Mouse (Mus musculus) intestine, embryonic 14.5 days (tissue): ENCODE data around the gene Tenm2. TPM values are rescaled to one million over a fixed set of nuclear protein-coding genes. Genes with fewer than 3 reads are reported as not detected.

Source experiments
- ATAC-seq: fragments of 200-750 bp; cut with Nextera tagmentation; replicated peaks from 2 replicates; pipeline ENCODE4 v1.8.0; 2017; ENCODE audit warnings: low read depth, moderate number of reproducible peaks, moderate TSS enrichment, moderate library complexity; ENCODE audit not compliant: low FRiP score, low TSS enrichment
- DNase-seq: peaks from one replicate; pipeline ENCODE4 v3.0.0-alpha.2; 2018; ENCODE audit warnings: low spot score
- H3K27ac ChIP-seq: fragments of 300-500 bp; sonication (generic); 2 replicates; pipeline ENCODE4 v1.5.1; 2014; ENCODE audit warnings: low read depth, mild to moderate bottlenecking, control low read depth
- H3K27me3 ChIP-seq: fragments of 300-500 bp; sonication (generic); replicated peaks from 2 replicates; pipeline ENCODE4 v1.6.1; 2014; ENCODE audit warnings: low read length, control low read depth; ENCODE audit not compliant: control insufficient read depth, insufficient read depth
- H3K36me3 ChIP-seq: fragments of 300-500 bp; sonication (generic); 2 replicates; pipeline ENCODE4 v1.6.1; 2014; ENCODE audit warnings: low read length, control low read depth; ENCODE audit not compliant: control insufficient read depth, insufficient read depth
- H3K4me1 ChIP-seq: fragments of 300-500 bp; sonication (generic); replicated peaks from 2 replicates; pipeline ENCODE4 v1.6.1; 2014; ENCODE audit warnings: low read length, control low read depth, mixed read lengths; ENCODE audit not compliant: control insufficient read depth, insufficient read depth
- H3K4me2 ChIP-seq: fragments of 300-500 bp; sonication (generic); 2 replicates; pipeline ENCODE4 v1.6.1; 2014; ENCODE audit warnings: low read length
- H3K4me3 ChIP-seq: fragments of 300-500 bp; sonication (generic); 2 replicates; pipeline ENCODE4 v1.5.1; 2014; ENCODE audit warnings: low read depth, low read length, control low read depth, mixed read lengths
- H3K9ac ChIP-seq: fragments of 300-500 bp; sonication (generic); 2 replicates; pipeline ENCODE4 v1.6.1; 2014; ENCODE audit warnings: mild to moderate bottlenecking, low read length
- H3K9me3 ChIP-seq: fragments of 300-500 bp; sonication (generic); 2 replicates; pipeline ENCODE4 v1.6.1; 2016; ENCODE audit warnings: low read length, control low read depth; ENCODE audit not compliant: control insufficient read depth
- WGBS: fragments of 180-500 bp; shearing (Covaris S2); extraction: QIAGEN DNeasy Blood & Tissue Kit; methylation state at CpG from one replicate; pipeline ENCODE4 v1.1.7; 2014; 5-methylcytosine and 5-hydroxymethylcytosine counted together
- polyA plus RNA-seq: library from polyadenylated mRNA; unstranded; fragments of >200 nt; fragmentation: Nextera tagmentation; extraction: Ambion mirVana; gene quantifications from 2 replicates; pipeline ENCODE4 v1.2.1, GENCODE M21; 2014

The Tenm2 gene
- polyA plus RNA-seq, 1 experiment from 2014 or later = 2.8 TPM

DNA sequence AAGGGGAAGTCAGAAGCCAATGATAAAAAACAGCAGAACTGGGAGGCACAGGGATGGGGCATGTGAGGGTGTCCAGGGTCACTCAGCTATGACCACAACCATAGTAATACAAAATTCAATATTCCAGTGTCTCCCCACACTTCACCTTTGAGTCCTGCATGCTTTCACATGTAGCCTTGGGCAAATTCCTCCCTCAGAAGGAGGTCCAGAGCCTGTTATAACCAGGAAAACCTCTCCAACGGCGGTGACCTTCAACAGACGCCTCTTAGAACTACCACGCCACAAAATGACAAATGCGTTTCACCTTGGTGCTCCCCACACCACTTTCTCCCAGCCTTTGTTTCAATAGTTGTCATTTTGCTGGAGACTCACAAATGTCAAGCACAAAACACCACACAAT lies 851.1 kb downstream of the Tenm2 start:
- H3K4me2 ChIP-seq = no peak overlapping the region
- H3K9me3 ChIP-seq = no peaks in the 10 kb centered on the region
- 81% methylated on average over 5 of the region's 5 CpGs for WGBS
- H3K27me3 ChIP-seq = no peaks in the 10 kb centered on the region
- H3K9ac ChIP-seq = no peak overlapping the region
- H3K4me3 ChIP-seq = no peak overlapping the region
- DNase-seq (no peak), ATAC-seq (no peak)
- no peaks in the 10 kb centered on the region for H3K36me3 ChIP-seq
- H3K27ac ChIP-seq = no peak overlapping the region
- H3K4me1 ChIP-seq = peaks cover 3% of the 10 kb centered on the region; the same call in 1 of the 2 replicates

DNA sequence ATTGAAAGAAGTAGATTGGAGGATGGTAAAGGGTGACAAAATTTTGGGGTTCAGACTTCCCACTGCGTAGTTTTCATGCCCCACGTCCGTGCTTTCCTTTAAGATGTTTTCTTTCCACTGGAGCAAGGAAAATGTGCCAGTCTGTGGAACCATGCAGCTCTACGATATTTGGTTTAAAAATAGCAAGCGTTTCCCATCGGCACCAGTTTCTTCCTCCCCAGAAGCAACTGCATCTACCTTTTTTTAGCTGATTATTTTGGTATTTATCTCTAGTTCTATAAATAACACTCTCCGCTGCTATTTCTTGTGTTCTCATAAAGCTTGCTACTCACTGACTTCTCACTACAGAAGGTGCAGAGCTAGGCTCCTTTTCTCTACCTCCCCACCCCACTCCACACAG lies 864.0 kb downstream of the Tenm2 start:
- H3K4me1 ChIP-seq = no peaks in the 10 kb centered on the region
- H3K4me2 ChIP-seq = no peak overlapping the region
- DNase-seq (no peak), ATAC-seq (no peak)
- no peak overlapping the region for H3K4me3 ChIP-seq
- H3K36me3 ChIP-seq = no peaks in the 10 kb centered on the region
- H3K9me3 ChIP-seq = no peaks in the 10 kb centered on the region
- no peak overlapping the region for H3K27ac ChIP-seq
- no peak overlapping the region for H3K9ac ChIP-seq
- H3K27me3 ChIP-seq = no peaks in the 10 kb centered on the region
- WGBS = 91% methylated on average over 7 of the region's 7 CpGs

- Histone ChIP-seq H3K9ac (no peak overlapping the region), H3K4me2 (no peak overlapping the region), H3K27me3 (no peaks in the 10 kb centered on the region), H3K27ac (no peak overlapping the region), H3K4me3 (no peak overlapping the region), H3K9me3 (no peaks in the 10 kb centered on the region), H3K4me1 (no peaks in the 10 kb centered on the region), H3K36me3 (no peaks in the 10 kb centered on the region)
- DNase-seq (no peak), ATAC-seq (no peak)
- WGBS = 94% methylated on average over 5 of the region's 5 CpGs
Observed at GRCm38 (mm10) chr11:36365067-36365466, 870.7 kb downstream of the Tenm2 start.

DNA sequence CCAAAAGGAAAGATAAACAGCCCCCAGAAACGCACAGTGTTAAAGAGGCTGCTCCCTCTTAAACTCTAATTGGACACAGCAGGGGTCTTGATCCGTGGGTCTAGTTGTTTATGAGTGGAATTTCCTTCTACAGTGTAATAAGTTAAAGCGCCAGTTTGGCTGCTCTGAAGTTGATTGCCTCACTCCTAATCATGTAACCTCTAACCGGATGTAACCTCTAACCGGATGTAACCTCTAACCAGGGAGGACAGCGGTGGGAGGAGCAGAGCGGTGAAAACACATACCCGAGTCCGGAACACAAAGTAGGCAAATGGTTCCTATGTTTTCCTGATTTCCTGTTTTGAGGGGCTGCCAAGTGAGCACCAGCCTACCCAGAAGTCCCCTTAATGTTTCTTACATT lies 871.3 kb downstream of the Tenm2 start:
- Histone ChIP-seq H3K36me3 (no peaks in the 10 kb centered on the region), H3K4me3 (no peak overlapping the region), H3K27me3 (no peaks in the 10 kb centered on the region), H3K4me1 (no peaks in the 10 kb centered on the region), H3K27ac (no peak overlapping the region), H3K9me3 (no peaks in the 10 kb centered on the region), H3K9ac (no peak overlapping the region), H3K4me2 (no peak overlapping the region)
- DNase-seq (no peak), ATAC-seq (no peak)
- 62% methylated on average over 9 of the region's 9 CpGs for WGBS

DNA sequence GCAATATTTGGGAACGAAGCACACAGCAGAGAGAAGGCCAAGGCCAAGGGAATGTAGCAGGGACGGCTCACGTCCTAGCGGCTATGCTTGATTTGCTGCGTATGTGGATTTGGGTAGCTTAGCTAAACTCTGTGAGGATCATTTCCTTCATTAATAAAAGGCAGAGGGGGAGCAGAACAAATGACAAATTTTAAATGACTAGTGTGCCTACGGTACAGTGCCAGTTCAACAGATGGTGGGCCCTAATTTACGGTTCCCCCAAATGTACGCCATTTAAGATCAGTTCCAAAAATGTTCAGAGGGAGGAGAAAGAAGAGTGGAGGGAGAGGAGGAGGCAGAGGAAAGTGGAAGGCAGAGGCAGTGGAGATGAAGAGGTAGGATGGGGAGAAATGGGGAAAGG lies 873.2 kb downstream of the Tenm2 start:
- 90% methylated on average over 8 of the region's 8 CpGs for WGBS
- H3K27me3 ChIP-seq = no peaks in the 10 kb centered on the region
- DNase-seq = no peak
- no peaks in the 10 kb centered on the region for H3K36me3 ChIP-seq
- H3K4me2 ChIP-seq = no peak overlapping the region
- H3K4me1 ChIP-seq = no peaks in the 10 kb centered on the region
- no peaks in the 10 kb centered on the region for H3K9me3 ChIP-seq
- no peak overlapping the region for H3K9ac ChIP-seq
- H3K27ac ChIP-seq = no peak overlapping the region
- H3K4me3 ChIP-seq = no peak overlapping the region
- ATAC-seq = no peak

DNA sequence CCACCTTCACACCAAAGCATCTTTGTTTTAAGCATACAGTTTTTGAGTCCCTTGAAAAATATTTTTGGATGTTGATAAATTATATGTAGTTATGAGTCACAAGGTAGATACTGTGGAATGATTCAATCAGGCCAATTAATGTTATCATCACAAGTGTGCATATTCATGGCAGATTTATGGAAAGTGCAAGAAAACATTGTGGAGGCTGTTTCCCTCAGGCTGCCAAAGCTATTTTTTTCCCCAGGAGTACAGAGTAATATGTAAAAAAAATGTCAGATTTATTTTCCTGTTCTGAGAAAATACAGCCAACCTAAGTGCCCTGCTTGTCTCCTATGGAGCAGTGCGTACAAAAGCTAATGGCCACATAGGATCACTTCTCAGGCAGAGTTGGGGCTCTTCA lies 882.5 kb downstream of the Tenm2 start:
- Histone ChIP-seq H3K4me3 (no peak overlapping the region), H3K9ac (no peak overlapping the region), H3K27me3 (no peaks in the 10 kb centered on the region), H3K27ac (no peak overlapping the region), H3K9me3 (no peaks in the 10 kb centered on the region), H3K4me2 (no peak overlapping the region), H3K4me1 (0 out of 2 replicates have a peak, but pooled peaks cover 4% of the 10 kb centered on the region), H3K36me3 (no peaks in the 10 kb centered on the region)
- 66% methylated on average over 1 of the region's 1 CpGs for WGBS
- ATAC-seq = no peak
- DNase-seq = no peak

GRCm38 (mm10) chr11:36351752-36352151 lies 884.0 kb downstream of the Tenm2 start:
- no peak overlapping the region for H3K4me3 ChIP-seq
- no peak overlapping the region for H3K27ac ChIP-seq
- WGBS = 32% methylated on average over 6 of the region's 6 CpGs
- no peaks in the 10 kb centered on the region for H3K36me3 ChIP-seq
- no peak overlapping the region for H3K9ac ChIP-seq
- H3K9me3 ChIP-seq = no peaks in the 10 kb centered on the region
- ATAC-seq = no peak
- H3K4me1 ChIP-seq = 0 out of 2 replicates have a peak, but pooled peaks cover 4% of the 10 kb centered on the region
- no peaks in the 10 kb centered on the region for H3K27me3 ChIP-seq
- no peak for DNase-seq
- H3K4me2 ChIP-seq = no peak overlapping the region

GRCm38 (mm10) chr11:36351341-36351740 lies 884.4 kb downstream of the Tenm2 start:
- H3K4me1 ChIP-seq = 0 out of 2 replicates have a peak, but pooled peaks cover 4% of the 10 kb centered on the region
- no peaks in the 10 kb centered on the region for H3K36me3 ChIP-seq
- H3K27ac ChIP-seq = no peak overlapping the region
- no peak overlapping the region for H3K9ac ChIP-seq
- no peak for DNase-seq
- WGBS = 81% methylated on average over 6 of the region's 6 CpGs
- no peaks in the 10 kb centered on the region for H3K9me3 ChIP-seq
- no peak overlapping the region for H3K4me3 ChIP-seq
- no peak overlapping the region for H3K4me2 ChIP-seq
- ATAC-seq = no peak
- H3K27me3 ChIP-seq = no peaks in the 10 kb centered on the region

DNA sequence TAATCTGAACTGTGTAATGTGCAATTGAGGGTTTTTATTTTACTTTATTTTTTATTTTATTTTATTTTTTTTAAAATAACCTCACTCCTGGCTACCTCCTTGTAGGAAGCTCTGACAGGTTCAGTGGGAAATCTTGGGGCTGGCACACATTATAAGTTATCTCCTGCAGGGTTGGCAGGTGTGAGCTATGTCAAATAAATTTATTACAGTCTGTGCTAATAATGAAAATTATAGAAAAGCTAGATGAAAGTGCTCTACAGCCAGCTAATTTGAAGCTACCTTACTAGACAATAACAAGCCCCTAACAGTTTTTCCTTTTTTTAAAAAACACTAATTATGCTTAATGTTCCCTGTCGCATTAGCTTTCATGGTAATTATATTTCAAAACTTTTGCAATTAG lies 885.5 kb downstream of the Tenm2 start:
- ATAC-seq = no peak
- WGBS = 84% methylated on average over 1 of the region's 1 CpGs

More for the DNA sequence above, 885.5 kb downstream of the Tenm2 start:
- Histone ChIP-seq H3K4me3 (no peak overlapping the region), H3K27ac (no peak overlapping the region), H3K27me3 (no peaks in the 10 kb centered on the region), H3K4me2 (no peak overlapping the region), H3K4me1 (0 out of 2 replicates have a peak, but pooled peaks cover 4% of the 10 kb centered on the region), H3K36me3 (no peaks in the 10 kb centered on the region), H3K9me3 (no peaks in the 10 kb centered on the region), H3K9ac (no peak overlapping the region)
- no peak for DNase-seq
